Mouse (Mus musculus): ENCODE measurements around the gene Habp4.
A peak's percentile ranks its signal among the peaks of the same experiment; 100 is the strongest.

Gene Habp4

DNA sequence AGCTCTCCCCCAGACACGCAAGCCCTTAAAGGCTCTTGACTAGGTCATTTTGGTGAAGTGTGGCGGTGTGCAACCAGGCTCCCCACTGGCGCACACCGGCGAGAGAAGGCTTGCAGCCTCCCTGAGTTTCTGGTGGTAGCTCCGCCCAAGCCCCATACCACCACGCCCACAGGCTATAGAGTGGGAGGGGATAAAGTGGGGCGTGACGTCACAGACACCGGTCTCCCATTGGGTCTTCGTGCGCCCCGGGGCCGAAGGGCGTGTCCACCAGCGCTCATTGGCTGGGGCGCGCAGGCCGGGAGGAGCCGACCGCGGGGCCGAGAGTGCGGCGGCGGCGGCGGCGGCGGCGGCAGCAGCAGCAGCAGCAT, at the start of gene Habp4:
Habp4 (plus strand) TSS at position 277 of the 368 bp plus-strand sequence.
- H3K4me1 ChIP-seq (replicated peaks; ENCODE audit: low read depth, low read length) = peaks cover 35% of the 10 kb centered on the region
- no peaks in the 10 kb centered on the region for H3K36me3 ChIP-seq (ENCODE audit: insufficient read depth, low read length)
- H3K4me3 ChIP-seq (replicated peaks; ENCODE audit: low read length) = peak within 1 kb of the TSS; percentile 91
- TF ChIP-seq NANOG (IDR thresholded peaks at IDR 0.05; ENCODE audit: borderline replicate concordance, low read length) (no peak), POU5F1 (IDR thresholded peaks at IDR 0.05; ENCODE audit: borderline replicate concordance, low read length) (no peak), CTCF (conservative IDR thresholded peaks at IDR 0.05; ENCODE audit: low read length) (no peak)
- H3K27me3 ChIP-seq (ENCODE audit: insufficient read depth, low read length) = peaks cover 22% of the 10 kb centered on the region
- no peaks in the 10 kb centered on the region for H3K9me3 ChIP-seq (ENCODE audit: low read length)

- Histone ChIP-seq H3K4me1 (replicated peaks; ENCODE audit: low read depth, low read length) (peaks cover 10% of the 10 kb centered on the region), H3K4me3 (replicated peaks; ENCODE audit: low read length) (no peak overlapping the region), H3K9me3 (ENCODE audit: low read length) (no peaks in the 10 kb centered on the region), H3K36me3 (ENCODE audit: insufficient read depth, low read length) (no peaks in the 10 kb centered on the region), H3K27me3 (ENCODE audit: insufficient read depth, low read length) (no peaks in the 10 kb centered on the region)
- peak; percentile 23 for TF ChIP-seq CTCF (conservative IDR thresholded peaks at IDR 0.05; ENCODE audit: low read length)
- no peak for TF ChIP-seq NANOG (IDR thresholded peaks at IDR 0.05; ENCODE audit: borderline replicate concordance, low read length)
- TF ChIP-seq POU5F1 (IDR thresholded peaks at IDR 0.05; ENCODE audit: borderline replicate concordance, low read length) = no peak
These were observed 44.2 kb upstream of the Habp4 start for GRCm38 (mm10) chr13:64117442-64117841.

DNA sequence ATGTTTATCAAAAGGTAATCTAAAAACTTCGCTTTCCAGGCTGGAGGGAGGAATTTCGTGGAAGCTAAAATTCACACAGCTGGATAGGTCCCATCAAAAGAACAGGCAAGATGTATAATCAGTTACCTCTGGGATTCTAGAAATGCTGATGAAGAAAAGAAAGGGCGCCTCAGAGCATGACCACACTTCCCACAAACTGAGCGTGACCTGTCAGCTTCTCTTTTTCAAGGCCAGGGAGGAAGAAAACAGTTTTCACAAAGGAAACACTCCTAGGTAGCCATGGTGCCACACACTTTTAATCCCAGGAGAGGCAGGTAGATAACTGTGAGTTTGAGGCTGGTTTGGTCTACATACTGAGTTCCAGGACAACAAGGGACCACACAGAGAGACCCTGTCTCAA, 40.9 kb upstream of the Habp4 start:
- Histone ChIP-seq H3K4me1 (replicated peaks; ENCODE audit: low read depth, low read length) (peaks cover 12% of the 10 kb centered on the region), H3K9me3 (ENCODE audit: low read length) (no peaks in the 10 kb centered on the region), H3K27me3 (ENCODE audit: insufficient read depth, low read length) (no peaks in the 10 kb centered on the region), H3K36me3 (ENCODE audit: insufficient read depth, low read length) (no peaks in the 10 kb centered on the region), H3K4me3 (replicated peaks; ENCODE audit: low read length) (no peak overlapping the region)
- no peak for TF ChIP-seq POU5F1 (IDR thresholded peaks at IDR 0.05; ENCODE audit: borderline replicate concordance, low read length)
- no peak for TF ChIP-seq CTCF (conservative IDR thresholded peaks at IDR 0.05; ENCODE audit: low read length)
- no peak for TF ChIP-seq NANOG (IDR thresholded peaks at IDR 0.05; ENCODE audit: borderline replicate concordance, low read length)

- Histone ChIP-seq H3K4me3 (replicated peaks; ENCODE audit: low read length) (no peak overlapping the region), H3K9me3 (ENCODE audit: low read length) (no peaks in the 10 kb centered on the region), H3K27me3 (ENCODE audit: insufficient read depth, low read length) (no peaks in the 10 kb centered on the region), H3K36me3 (ENCODE audit: insufficient read depth, low read length) (no peaks in the 10 kb centered on the region), H3K4me1 (replicated peaks; ENCODE audit: low read depth, low read length) (peaks cover 10% of the 10 kb centered on the region)
- no peak for TF ChIP-seq NANOG (IDR thresholded peaks at IDR 0.05; ENCODE audit: borderline replicate concordance, low read length)
- TF ChIP-seq CTCF (conservative IDR thresholded peaks at IDR 0.05; ENCODE audit: low read length) = no peak
- TF ChIP-seq POU5F1 (IDR thresholded peaks at IDR 0.05; ENCODE audit: borderline replicate concordance, low read length) = no peak
These were observed 38.0 kb upstream of the Habp4 start for GRCm38 (mm10) chr13:64123491-64124188.

GRCm38 (mm10) chr13:64124886-64125285, 36.7 kb upstream of the Habp4 start:
- H3K9me3 ChIP-seq (ENCODE audit: low read length) = no peaks in the 10 kb centered on the region
- peaks cover 1% of the 10 kb centered on the region; the same call in 1 of the 2 replicates for H3K36me3 ChIP-seq (ENCODE audit: insufficient read depth, low read length)
- no peak overlapping the region for H3K4me3 ChIP-seq (replicated peaks; ENCODE audit: low read length)
- TF ChIP-seq NANOG (IDR thresholded peaks at IDR 0.05; ENCODE audit: borderline replicate concordance, low read length) (no peak), CTCF (conservative IDR thresholded peaks at IDR 0.05; ENCODE audit: low read length) (no peak), POU5F1 (IDR thresholded peaks at IDR 0.05; ENCODE audit: borderline replicate concordance, low read length) (no peak)
- H3K27me3 ChIP-seq (ENCODE audit: insufficient read depth, low read length) = no peaks in the 10 kb centered on the region
- peaks cover 18% of the 10 kb centered on the region for H3K4me1 ChIP-seq (replicated peaks; ENCODE audit: low read depth, low read length)

DNA sequence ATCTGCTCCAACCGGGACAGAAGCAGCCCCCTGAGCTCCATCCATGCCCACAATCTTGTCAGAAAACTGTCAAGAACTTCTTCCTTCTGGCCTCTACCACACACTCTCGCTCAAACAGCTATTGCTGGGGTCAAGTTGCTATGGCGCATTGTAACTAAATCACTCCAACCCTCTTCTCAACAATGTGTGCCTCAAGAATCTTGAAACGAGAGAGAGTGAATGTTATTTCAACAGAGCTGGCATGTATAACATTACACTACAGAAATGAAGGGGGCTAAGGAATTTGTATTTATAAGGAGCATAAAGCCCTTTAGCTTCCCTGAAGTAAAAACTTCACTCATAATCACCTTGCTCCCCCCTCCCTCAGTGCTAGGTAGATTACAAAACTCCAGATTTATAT, 35.3 kb upstream of the Habp4 start:
- Histone ChIP-seq H3K36me3 (ENCODE audit: insufficient read depth, low read length) (peaks cover 8% of the 10 kb centered on the region), H3K4me3 (replicated peaks; ENCODE audit: low read length) (no peak overlapping the region), H3K4me1 (replicated peaks; ENCODE audit: low read depth, low read length) (peaks cover 27% of the 10 kb centered on the region), H3K9me3 (ENCODE audit: low read length) (no peaks in the 10 kb centered on the region), H3K27me3 (ENCODE audit: insufficient read depth, low read length) (no peaks in the 10 kb centered on the region)
- TF ChIP-seq POU5F1 (IDR thresholded peaks at IDR 0.05; ENCODE audit: borderline replicate concordance, low read length) (no peak), NANOG (IDR thresholded peaks at IDR 0.05; ENCODE audit: borderline replicate concordance, low read length) (no peak), CTCF (conservative IDR thresholded peaks at IDR 0.05; ENCODE audit: low read length) (no peak)

DNA sequence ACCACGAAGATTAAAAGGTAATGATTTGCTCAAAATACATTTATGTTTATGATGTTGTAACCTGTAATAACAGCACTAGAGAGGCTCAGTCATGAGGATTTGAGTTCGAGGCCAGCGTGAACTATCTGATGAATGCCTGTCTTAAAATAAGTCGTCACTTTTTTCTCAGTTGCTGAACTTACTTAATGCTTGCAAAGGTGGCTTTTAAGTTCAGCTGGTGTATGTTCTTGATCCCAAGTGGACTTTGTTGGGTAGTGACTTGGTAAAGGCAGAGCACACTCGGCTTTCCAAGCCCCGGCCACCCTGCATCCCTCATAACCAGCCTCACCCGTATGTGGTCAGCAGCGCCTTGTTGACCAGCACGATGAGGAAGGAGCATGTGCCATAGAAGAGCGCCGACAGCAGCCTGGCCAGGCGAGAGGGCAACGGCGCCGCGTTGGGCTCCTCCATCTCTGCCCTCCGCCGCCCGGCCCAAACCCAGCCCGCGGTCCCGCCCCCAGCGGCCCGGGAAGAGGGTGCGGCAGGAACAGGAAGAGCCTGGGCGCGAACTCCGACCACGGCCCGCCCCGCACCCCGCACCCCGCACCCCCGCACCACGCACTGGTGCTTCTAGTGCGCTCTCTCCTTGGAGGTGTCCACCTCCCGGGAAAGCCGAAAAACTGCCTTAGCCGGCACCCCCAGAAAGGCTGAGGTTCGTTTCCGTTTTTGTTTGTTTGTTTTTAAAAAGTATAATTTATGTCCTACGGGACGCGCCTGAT, 32.6 kb upstream of the Habp4 start, which contains the start of gene Slc35d2:
Slc35d2 (minus strand) TSS at position 511 of the 758 bp plus-strand sequence.
- H3K4me3 ChIP-seq (replicated peaks; ENCODE audit: low read length) = peak within 1 kb of the TSS; percentile 82
- no peaks in the 10 kb centered on the region for H3K9me3 ChIP-seq (ENCODE audit: low read length)
- H3K36me3 ChIP-seq (ENCODE audit: insufficient read depth, low read length) = peaks cover 29% of the 10 kb centered on the region
- TF ChIP-seq POU5F1 (IDR thresholded peaks at IDR 0.05; ENCODE audit: borderline replicate concordance, low read length) (no peak), NANOG (IDR thresholded peaks at IDR 0.05; ENCODE audit: borderline replicate concordance, low read length) (no peak), CTCF (conservative IDR thresholded peaks at IDR 0.05; ENCODE audit: low read length) (no peak)
- H3K4me1 ChIP-seq (replicated peaks; ENCODE audit: low read depth, low read length) = peaks cover 34% of the 10 kb centered on the region
- H3K27me3 ChIP-seq (ENCODE audit: insufficient read depth, low read length) = no peaks in the 10 kb centered on the region

DNA sequence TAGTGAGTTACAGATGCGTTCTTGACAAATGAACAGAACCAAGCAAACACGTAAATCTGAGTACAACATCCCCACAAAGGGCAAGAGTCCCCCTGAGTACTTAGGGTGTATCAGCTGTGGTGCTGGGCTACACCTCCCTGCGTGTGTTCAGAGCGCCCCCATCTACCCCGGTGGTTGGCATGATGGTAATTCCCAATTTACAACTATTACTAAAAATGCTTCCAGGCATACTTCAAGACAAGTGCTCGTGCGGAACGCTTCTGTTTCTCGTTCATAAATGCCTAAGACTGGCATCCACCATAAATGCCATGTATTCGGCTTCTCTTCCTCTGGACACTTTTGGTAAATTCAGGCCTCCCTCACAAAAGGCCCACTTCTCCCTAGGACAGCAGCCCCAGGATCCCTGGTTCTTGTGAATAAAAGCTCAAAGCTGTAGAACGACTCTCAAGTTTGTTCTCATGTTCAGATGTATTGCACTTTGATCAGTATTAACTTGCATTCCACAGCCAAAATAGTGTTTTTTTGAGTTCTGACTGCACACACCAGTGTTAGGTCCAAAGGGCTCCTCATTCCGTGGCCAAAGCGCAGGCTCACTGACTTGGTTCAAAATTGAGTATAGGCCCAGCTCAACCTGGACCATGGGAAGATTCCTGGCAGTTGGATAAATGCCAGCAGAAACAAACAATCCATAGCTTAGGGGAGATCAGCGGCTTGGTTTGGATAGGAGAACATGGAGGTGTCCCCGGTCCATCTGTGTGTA, 31.8 kb upstream of the Habp4 start:
- TF ChIP-seq POU5F1 (IDR thresholded peaks at IDR 0.05; ENCODE audit: borderline replicate concordance, low read length) (no peak), CTCF (conservative IDR thresholded peaks at IDR 0.05; ENCODE audit: low read length) (no peak), NANOG (IDR thresholded peaks at IDR 0.05; ENCODE audit: borderline replicate concordance, low read length) (no peak)
- Histone ChIP-seq H3K27me3 (ENCODE audit: insufficient read depth, low read length) (no peaks in the 10 kb centered on the region), H3K36me3 (ENCODE audit: insufficient read depth, low read length) (peaks cover 37% of the 10 kb centered on the region), H3K4me3 (replicated peaks; ENCODE audit: low read length) (peak overlapping the region; percentile 82), H3K4me1 (replicated peaks; ENCODE audit: low read depth, low read length) (peaks cover 34% of the 10 kb centered on the region), H3K9me3 (ENCODE audit: low read length) (no peaks in the 10 kb centered on the region)

Measured in E14TG2a.4 (cell line).